Mouse (Mus musculus): ENCODE measurements at regions not wholly inside any gene's neighbourhood (a gene's known extent, or its start where the extent isn't known, plus 50 kb on each side); places are given as distances from the start of the nearest gene placed in this dataset.
"Not testable (repeated sequence)": the region's sequence is repeated elsewhere in the genome, so short reads cannot be mapped to it uniquely, and the experiment has no call there.

DNA sequence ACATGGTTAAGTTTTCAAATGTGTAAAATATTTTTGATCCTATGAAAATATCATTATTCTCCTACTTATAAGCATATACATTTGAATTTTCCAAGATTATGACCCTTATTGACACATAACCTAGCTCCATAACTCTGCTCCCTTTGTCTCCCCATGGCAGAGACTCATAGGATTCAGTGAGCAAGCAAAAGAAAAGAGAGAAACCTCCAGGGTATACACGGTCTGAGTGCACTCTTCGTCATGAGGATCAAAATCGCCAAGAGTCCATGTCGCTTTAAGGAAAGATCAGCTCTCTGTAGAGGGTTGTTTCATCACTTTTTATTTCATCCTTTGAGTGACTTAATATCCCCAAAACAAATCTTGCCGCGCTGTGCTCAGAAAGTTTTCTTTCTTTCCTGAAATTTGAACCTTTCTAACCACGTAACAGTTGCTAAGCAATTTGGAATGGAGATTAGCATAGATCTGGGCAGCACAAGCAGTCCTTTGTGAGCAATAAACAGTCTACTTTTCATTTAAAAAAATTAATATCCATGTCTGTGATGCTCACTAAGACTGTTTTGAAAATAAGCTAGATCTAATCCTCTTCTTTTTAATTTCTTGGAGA lies 1158.0 kb downstream of the A830018L16Rik start:
- in situ Hi-C loops (cut with MboI, MseI), result no loop called here

DNA sequence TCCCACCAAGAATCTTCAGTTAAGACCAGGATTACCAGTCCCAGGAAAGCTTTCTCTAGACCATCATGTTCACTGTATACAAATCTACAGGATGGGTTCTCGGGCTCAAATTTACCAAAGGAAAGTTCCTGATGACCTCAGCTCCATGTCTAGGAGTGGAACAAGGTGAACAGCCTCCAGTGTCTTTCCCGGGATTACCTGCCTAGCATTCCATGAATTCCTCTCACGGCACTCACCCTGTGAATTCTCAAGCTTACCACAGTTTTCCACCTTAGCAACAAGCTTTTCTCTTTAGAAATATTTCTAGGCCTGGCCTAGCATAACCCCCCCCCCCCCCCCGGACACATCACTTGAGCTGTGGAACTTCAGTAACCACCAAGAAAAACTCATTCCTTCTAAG lies 1158.9 kb downstream of the A830018L16Rik start:
- in situ Hi-C loops (cut with MboI, MseI), result no loop called here

DNA sequence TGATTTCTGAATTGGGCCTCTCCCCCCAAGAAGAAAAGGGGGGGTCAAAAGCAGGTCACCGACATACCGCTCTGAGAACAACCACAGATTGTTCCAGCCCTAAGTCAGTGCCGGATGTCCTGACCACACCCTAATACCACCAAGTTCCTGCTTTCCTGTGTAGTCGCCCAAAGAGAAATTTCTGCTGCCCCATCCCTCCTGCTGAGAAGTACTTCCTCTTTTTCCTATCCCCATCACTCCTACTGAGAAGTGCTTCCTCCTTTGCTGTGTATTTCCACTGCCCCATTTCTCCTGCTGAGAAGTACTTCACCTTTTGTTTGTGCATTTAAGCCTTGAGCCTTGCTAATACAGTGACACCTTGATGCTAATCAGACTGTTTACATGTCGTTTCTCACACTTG lies 1160.4 kb downstream of the A830018L16Rik start:
- in situ Hi-C loops (cut with MboI, MseI), result no loop called here

DNA sequence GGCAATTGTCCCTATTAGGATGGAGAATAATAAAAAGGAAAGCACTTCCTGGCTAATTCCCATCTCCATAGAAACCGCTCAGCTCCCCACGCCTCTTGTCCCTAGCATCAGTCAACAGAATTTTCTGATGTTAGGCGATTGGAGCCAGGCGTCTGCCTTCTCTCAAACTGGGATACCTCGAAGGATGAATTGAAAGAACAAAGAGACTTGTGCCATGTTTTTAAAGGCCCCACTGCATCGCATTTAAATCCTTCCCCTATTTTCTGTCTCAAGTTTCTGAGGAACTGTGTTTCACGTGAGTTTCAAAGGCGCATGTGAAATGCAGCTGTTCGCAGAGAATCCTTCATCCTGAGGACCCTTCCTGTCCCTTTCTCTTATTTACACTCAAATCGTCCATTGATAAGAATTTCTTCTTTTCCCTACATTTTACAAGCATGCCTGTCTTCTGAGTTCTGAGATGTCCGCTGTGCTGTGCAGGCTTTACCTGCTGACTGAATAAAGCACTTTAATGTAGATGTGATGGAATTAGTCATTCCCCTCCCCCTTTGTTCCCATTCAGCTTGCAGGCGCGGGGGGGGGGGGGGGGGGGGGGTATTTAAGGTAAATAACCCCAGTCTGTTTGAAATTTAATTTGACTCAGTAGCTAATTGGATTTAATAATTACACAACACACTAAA lies 1163.3 kb downstream of the A830018L16Rik start:
- in situ Hi-C loops (cut with MboI, MseI), result no loop called here

DNA sequence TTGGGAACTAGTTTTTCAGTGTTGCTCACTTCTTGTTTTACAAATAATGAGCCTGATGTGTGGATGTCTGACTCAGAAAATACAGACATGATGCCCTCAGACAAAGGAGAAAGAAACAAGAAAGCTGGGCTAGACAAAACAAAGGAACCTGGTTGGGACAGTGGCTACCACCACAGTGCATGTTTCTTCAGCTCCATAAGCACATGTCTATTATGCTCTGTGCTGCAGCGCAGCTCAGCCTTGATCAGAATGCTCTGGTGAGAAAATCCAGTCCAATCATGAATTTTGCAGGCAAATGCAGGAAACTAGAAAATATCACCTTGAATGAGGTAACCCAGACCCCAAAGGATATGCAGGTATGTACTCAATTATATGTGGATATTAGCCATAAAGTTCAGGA lies 1164.1 kb downstream of the A830018L16Rik start:
- in situ Hi-C loops (cut with MboI, MseI), result no loop called here

DNA sequence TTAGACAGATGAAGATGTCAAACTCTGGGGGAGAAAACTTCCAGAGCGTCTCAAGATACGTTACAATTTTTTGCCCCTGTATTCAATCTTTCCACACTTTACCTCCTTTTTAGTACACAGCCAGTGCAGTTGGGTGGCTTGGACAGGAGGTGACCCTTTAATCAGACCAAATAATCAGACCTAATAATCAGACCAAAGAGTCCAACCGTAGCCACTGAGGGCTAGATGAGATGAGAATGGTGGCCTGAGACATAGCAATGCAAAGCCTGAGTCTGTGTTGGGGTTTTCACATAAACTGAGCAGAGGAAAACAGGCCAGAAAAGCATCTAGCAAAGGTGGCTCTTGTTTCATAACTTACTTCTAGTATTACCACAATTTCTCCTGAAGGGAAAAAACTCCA lies 1169.1 kb downstream of the A830018L16Rik start:
- in situ Hi-C loops (cut with MboI, MseI), result no loop called here

DNA sequence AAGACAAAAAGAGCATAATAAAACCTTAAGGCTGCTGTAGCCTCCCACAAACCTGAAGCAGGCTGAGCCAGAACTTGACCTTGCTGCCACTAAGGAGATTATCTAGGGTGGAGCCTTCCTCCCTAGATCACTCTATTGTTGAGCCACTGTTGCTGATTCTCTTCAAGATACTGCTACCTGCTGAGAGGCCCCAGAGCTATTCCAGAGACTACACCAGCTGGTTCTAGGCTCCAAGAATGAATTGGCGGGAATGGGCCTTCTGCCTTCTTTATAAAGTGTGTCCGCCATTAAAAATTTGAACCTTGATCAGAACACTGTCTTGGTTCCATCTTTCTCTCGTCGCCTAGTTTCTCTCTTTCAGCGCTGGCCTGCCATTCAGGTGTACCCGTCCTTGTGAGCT lies 1173.1 kb downstream of the A830018L16Rik start:
- in situ Hi-C loops (cut with MboI, MseI), result not testable (repeated sequence)

DNA sequence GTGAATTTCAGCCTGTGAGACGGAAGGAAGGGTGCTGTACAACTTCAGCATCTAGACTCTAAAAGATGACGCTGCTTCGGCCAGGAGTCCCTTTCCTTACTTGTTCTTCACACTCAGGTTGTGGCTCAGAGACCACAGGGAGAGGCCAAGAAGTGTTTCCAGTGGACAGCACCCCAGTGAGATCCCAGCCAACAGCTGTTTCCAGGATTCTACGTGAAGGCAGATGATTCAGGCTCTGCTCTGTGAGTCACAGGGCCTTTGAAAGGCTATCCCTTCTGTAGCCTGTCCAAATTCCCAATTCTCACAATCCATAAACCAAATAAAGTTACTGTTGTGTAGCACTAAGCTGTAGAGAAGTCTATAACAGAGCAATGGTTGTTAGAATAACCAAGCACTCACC lies 1198.2 kb downstream of the A830018L16Rik start:
- in situ Hi-C loops (cut with MboI, MseI), result no loop called here

DNA sequence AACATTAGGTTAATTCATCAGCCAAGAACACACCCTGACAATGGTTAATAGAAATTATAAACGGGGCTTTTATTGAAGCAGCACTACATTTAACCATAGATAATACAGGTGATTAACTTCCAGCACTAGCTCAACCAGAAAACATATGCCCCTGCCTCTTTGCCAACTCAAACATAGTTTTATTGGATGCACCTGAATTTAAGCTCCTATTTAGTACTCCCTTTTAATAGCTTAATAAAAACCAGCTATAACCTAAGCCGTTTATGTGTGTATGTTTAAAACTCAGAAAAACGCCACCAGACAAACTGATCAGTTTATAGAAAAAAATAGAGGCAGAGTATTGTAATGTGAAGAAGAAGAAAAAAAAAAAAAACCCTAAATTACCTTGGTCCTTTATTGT lies 1201.4 kb downstream of the A830018L16Rik start:
- in situ Hi-C loops (cut with MboI, MseI), result no loop called here

DNA sequence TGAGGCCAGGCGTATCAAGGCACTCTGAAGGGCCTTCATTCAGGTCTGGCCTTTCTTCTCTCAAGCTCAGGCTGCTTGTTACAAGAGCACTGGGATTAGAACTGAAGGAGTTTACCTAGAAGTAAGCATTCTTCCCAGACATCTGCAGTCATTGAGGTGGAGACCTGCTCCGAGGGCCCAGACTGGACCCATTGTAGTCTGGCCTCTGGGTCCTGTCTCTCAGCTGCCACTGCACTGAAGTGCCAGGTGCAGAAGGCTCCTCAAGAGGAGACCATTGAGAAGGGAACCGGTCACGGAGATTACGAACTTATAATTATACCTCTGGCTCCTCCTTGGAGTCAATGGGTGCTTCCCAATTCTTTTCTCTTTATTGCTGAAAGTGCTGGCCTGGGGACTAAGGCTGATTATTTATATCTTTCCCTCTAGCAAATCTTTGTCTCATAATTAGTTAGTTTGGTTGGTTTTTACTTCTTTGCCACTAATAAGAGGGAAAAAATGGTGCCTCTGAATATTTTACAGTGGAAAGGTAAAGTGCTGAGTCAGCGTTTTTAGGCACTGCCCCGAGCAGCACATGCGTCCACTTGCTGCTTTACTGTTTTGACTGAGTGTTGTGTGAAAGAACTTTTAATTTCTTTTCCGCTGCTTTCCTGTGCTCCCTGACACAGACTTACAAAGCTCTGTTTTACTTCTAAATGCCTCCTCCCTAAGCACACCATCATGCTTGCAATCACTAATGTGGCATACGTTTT lies 1202.0 kb downstream of the A830018L16Rik start:
- in situ Hi-C loops (cut with MboI, MseI), result no loop called here

DNA sequence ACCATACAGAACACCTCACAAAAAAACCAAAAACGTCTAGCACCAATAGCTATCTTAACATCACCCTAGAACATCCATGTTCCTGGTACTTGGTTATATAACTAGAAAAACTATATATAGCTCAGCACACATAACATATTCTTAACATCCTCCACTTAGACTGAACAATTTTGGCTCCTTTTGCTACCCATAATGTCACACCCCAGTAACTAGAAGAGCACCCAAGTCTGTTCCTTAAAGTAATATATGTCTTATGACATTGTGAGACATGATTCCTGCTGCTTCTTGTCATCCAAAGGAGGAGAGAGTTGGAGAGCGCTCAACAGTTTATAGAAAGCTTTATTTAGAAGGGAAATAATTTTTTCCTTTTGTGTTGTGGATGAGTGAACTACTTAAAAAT lies 1206.1 kb downstream of the A830018L16Rik start:
- in situ Hi-C loops (cut with MboI, MseI), result no loop called here

DNA sequence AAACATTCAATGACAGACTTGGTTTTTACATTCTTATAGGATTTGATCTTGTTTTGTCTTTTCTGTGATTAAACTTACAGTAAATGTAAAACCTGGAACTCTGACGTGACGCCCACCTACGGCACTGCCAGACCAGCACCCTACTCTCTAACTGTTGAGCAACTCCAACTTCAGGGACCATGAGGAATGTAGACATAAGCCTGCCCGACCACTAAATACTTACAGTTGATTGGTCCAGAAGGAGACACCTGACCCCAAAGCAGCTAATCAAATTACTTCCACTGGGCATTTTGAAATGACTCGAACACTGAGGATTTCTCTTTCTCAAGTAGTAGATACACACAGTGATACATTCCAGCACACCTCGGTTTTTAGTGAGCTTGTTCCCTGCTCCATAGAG lies 1206.9 kb downstream of the A830018L16Rik start:
- in situ Hi-C loops (cut with MboI, MseI), result no loop called here

DNA sequence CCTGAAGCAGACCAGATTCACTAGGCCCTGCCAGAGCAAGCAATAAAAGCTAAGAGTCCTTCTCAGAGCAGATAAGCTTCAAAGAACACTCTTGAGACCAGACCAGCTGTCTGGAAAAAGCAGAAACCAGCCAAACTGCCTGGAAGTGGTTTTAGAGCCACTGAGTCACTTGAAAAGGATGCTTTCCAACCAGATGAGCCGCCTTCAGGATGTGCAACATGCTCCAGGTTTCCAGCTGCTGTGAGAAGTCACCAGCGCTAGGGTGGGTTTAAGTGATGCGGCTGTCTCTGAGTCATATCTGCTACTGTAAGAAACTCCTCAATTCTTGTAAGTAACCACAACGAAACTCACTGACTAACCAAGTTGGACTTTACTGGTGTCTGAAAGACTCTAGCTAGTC lies 1209.3 kb downstream of the A830018L16Rik start:
- in situ Hi-C loops (cut with MboI, MseI), result no loop called here

DNA sequence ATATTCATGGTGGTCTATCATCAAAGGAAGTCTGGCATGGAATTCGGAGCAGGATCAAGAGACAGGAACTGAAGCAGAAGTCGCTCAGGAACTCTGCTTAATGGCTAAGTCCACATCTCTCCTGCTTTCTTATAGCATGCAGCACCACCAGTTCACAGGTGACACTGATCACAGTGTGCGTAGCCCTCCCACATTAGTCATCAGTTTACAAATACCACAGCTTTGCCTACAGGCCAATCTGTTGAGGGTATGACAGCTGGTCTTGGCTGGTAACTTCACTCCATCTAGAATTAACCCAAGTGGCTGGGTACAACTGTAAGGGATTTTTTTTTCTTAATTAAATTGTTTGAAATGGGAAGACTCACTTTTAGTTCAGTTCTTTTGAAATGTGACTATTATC lies 1219.1 kb downstream of the A830018L16Rik start:
- in situ Hi-C loops (cut with MboI, MseI), result no loop called here

DNA sequence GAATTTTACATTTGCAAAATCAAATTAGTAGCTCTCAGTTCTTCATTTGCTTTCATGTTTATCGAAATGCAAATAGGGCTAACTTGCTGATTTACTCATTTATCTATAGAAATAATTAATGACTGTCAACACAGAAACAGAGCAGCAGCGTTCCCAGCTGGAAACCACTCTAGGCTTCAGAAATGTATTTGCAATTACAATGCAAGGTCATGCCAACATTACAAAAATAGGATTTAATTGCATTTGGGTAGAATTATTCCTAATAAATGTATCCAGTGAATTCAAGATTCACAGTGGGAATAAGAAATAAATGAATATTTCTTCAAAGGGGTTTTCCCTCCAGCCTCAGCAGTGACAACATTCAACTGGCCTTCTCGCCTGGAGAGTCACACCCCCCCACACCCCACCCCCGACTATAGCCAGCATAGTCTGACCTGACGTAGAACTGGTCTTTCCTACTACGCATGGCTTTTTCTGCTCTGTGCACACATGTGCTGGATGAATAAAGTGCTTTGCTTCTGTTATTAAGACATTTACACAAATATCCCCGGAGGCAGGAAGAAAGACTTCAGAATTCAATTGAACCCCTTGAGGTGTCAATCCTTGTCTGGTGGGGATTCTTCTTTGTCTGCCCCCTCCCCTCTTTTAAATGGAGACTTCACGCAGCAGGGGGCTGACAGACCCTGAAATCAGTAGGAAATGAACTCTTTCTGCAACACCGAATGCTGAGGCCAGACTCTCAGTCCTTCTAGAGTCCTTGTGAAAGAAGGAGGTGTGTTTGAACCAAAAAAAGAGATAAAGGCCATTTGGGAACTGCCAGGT lies 1222.6 kb downstream of the A830018L16Rik start:
- in situ Hi-C loops (cut with MboI, MseI), result no loop called here

DNA sequence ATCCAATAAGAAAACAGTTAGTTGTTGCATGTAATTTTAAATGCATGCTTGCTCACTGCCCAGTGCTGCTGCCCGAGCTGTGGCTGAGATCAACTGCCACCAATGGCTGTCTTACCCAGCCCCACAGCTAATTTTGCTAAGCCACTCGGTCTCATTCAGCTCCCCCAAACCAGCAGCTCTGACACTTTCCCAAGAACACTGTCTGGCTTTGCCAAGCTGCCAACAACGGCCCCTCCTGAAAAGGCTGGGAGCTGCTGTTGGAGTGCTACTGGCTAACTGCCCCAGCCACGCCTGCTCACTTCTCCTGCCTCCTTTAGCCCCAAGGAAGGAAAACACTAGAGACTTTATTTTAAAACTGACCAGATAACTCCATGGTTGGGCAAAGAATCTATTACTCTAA lies 1227.1 kb downstream of the A830018L16Rik start:
- in situ Hi-C loops (cut with MboI, MseI), result no loop called here

Data from T-helper 2 cell (primary cell).